In the genomic region with DNA sequence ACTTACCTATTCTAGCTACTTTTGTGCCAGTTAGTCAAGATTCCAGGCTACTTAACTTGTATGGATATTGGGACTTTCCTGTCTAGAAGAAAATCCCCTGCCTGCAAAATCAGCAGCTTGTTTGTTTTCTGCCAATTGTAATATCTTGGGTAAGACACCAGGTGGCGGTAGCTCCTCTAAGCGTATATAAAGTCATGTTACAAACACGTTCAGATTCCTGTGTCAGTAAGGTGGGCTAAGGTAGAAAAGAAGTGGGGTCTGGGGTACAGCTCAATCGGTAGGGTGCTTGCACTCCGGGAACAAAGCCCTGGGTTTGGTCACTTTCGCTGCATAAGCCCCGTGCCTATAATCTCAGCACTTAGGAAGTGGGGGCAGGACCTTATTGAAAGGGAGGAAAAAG, we compare ENCODE assay signal across 8 mouse cellular contexts. TPM values are rescaled to one million over a fixed set of nuclear protein-coding genes. Genes with fewer than 3 reads are reported as not detected.
A peak's percentile ranks its signal among the peaks of the same experiment; 100 is the strongest.
DNase-seq lines count a peak whose midpoint lies in the region; ATAC-seq and TF ChIP-seq lines count a peak whose summit lies in the region.

No protein-coding gene starts in this region.

- H3K4me3 ChIP-seq in forebrain, embryonic 14.5 days (ENCODE audit: low read depth, low read length), result no peak overlapping the region
- H3K4me3 ChIP-seq in forebrain, embryonic 15.5 days, result no peak overlapping the region
- H3K4me3 ChIP-seq in thymus, adult 2 months (ENCODE audit: control insufficient read depth, insufficient read depth, low read length), result no peak overlapping the region
- H3K4me3 ChIP-seq in liver, embryonic 14.5 days (ENCODE audit: insufficient read depth in 1 of 2, low read depth in 2 of 2, low read length in 2 of 2), result no peak overlapping the region

- no peak overlapping the region for H3K9ac ChIP-seq in forebrain, embryonic 14.5 days (ENCODE audit: low read length)
- H3K9ac ChIP-seq in forebrain, embryonic 15.5 days (replicated peaks), result no peak overlapping the region
- no peak overlapping the region for H3K9ac ChIP-seq in liver, embryonic 14.5 days (replicated peaks)

- H3K27ac ChIP-seq in forebrain, embryonic 14.5 days (ENCODE audit: low read depth, low read length), result no peak overlapping the region
- H3K27ac ChIP-seq in forebrain, embryonic 15.5 days (replicated peaks), result no peak overlapping the region
- no peak overlapping the region for H3K27ac ChIP-seq in thymus, adult 2 months (ENCODE audit: control insufficient read depth, insufficient read depth, low read length)
- H3K27ac ChIP-seq in liver, embryonic 14.5 days, result no peak overlapping the region

- no peak for TF ChIP-seq POLR2A in thymus, adult 2 months (IDR thresholded peaks at IDR 0.05; ENCODE audit: control insufficient read depth, extremely low read depth, insufficient read depth, low read length, poor library complexity)

- WGBS in forebrain, embryonic 14.5 days, result 16% methylated on average over 7 of the region's 7 CpGs
- 15% methylated on average over 7 of the region's 7 CpGs for WGBS in forebrain, embryonic 15.5 days
- 19% methylated on average over 7 of the region's 7 CpGs for WGBS in thymus, adult 2 months
- WGBS in liver, embryonic 14.5 days (ENCODE audit: insufficient replicate concordance), result 11% methylated on average over 7 of the region's 7 CpGs

- no peaks in the 10 kb centered on the region for H3K4me1 ChIP-seq in forebrain, embryonic 14.5 days (ENCODE audit: control insufficient read depth, insufficient read depth, low read length)
- H3K4me1 ChIP-seq in forebrain, embryonic 15.5 days, result no peaks in the 10 kb centered on the region
- no peaks in the 10 kb centered on the region for H3K4me1 ChIP-seq in thymus, adult 2 months (replicated peaks; ENCODE audit: control insufficient read depth, insufficient read depth, low read length)
- H3K4me1 ChIP-seq in liver, embryonic 14.5 days (replicated peaks; ENCODE audit: control insufficient read depth in 2 of 2, insufficient read depth in 2 of 2, low read length in 1 of 2), result no peaks in the 10 kb centered on the region

- 0 out of 2 replicates have a peak, but pooled peaks have one; percentile 55 for ATAC-seq in forebrain, embryonic 14.5 days
- ATAC-seq in forebrain, embryonic 15.5 days (replicated peaks), result no peak
- peak; percentile 39; the same call in 1 of the 2 replicates for ATAC-seq in granulocyte monocyte progenitor cell, adult 5-6 weeks (replicated peaks; ENCODE audit: poor library complexity, severe bottlenecking)
- ATAC-seq in liver, embryonic 14.5 days (ENCODE audit: insufficient read depth), result no peak
- ATAC-seq in megakaryocyte-erythroid progenitor cell, adult 5-6 weeks (replicated peaks; ENCODE audit: low FRiP score, low TSS enrichment, poor library complexity, severe bottlenecking), result no peak

- DNase-seq in forebrain, embryonic 14.5 days (ENCODE audit: low spot score), result peak; percentile 72
- peak; percentile 44 for DNase-seq in thymus, adult 2 months
- DNase-seq in thymus, adult 18-20 months, result no peak
- DNase-seq in liver, embryonic 14.5 days (ENCODE audit: low read depth in 3 of 3, low spot score in 3 of 3), result no peak
- peak; percentile 7 for DNase-seq in yolk sac, embryonic 10.5 days (ENCODE audit: low spot score)

- H3K27me3 ChIP-seq in forebrain, embryonic 14.5 days (replicated peaks; ENCODE audit: control insufficient read depth, insufficient read depth, low read length), result no peaks in the 10 kb centered on the region
- H3K27me3 ChIP-seq in forebrain, embryonic 15.5 days, result no peaks in the 10 kb centered on the region
- H3K27me3 ChIP-seq in thymus, adult 2 months (ENCODE audit: control insufficient read depth, insufficient read depth, low read length), result no peaks in the 10 kb centered on the region
- no peaks in the 10 kb centered on the region for H3K27me3 ChIP-seq in liver, embryonic 14.5 days (ENCODE audit: control insufficient read depth, insufficient read depth, low read length)

- no peaks in the 10 kb centered on the region for H3K36me3 ChIP-seq in forebrain, embryonic 14.5 days (ENCODE audit: control insufficient read depth, insufficient read depth, low read length)
- H3K36me3 ChIP-seq in forebrain, embryonic 15.5 days, result no peaks in the 10 kb centered on the region
- no peaks in the 10 kb centered on the region for H3K36me3 ChIP-seq in thymus, adult 2 months (ENCODE audit: control insufficient read depth, insufficient read depth, low read length)
- no peaks in the 10 kb centered on the region for H3K36me3 ChIP-seq in liver, embryonic 14.5 days (replicated peaks; ENCODE audit: control insufficient read depth, insufficient read depth, low read depth)

- H3K4me2 ChIP-seq in forebrain, embryonic 14.5 days (ENCODE audit: low read length), result no peak overlapping the region
- no peak overlapping the region for H3K4me2 ChIP-seq in forebrain, embryonic 15.5 days (replicated peaks)
- no peak overlapping the region for H3K4me2 ChIP-seq in liver, embryonic 14.5 days (ENCODE audit: low read depth)

- no peaks in the 10 kb centered on the region for H3K9me3 ChIP-seq in forebrain, embryonic 14.5 days (replicated peaks; ENCODE audit: control insufficient read depth, low read length)
- H3K9me3 ChIP-seq in forebrain, embryonic 15.5 days, result no peaks in the 10 kb centered on the region
- no peaks in the 10 kb centered on the region for H3K9me3 ChIP-seq in liver, embryonic 14.5 days (ENCODE audit: control insufficient read depth, low read length)

- no peak for TF ChIP-seq CTCF in thymus, adult 2 months (IDR thresholded peaks at IDR 0.05; ENCODE audit: borderline replicate concordance, control insufficient read depth, extremely low read depth, insufficient read depth, low read length, poor library complexity)
- peak; percentile 50 for TF ChIP-seq CTCF in liver, embryonic 14.5 days (IDR thresholded peaks at IDR 0.05; ENCODE audit: low read depth)

- no peak for TF ChIP-seq EP300 in liver, embryonic 14.5 days (IDR thresholded peaks at IDR 0.05; ENCODE audit: low read depth)

RNA-seq across cellular contexts. Expression of gene Zfp365, which starts 50.1 kb away (rescaled TPM):
- 1.2 and 1.8 TPM in 2 replicates for polyA plus RNA-seq in forebrain, embryonic 14.5 days (2014; fragmentation: Nextera tagmentation; extraction: Ambion mirVana)
- polyA plus RNA-seq in forebrain, embryonic 15.5 days (2015; fragmentation: Nextera tagmentation; extraction: Ambion mirVana), result 3.3 and 4.4 TPM in 2 replicates
- polyA plus RNA-seq in thymus, adult 2 months (2012; rRNA removed), result 1.00 and 1.3 TPM in 2 replicates
- not detected in 2 replicates for total RNA-seq in granulocyte monocyte progenitor cell, adult 5-6 weeks (2014; fragmentation: Nextera tagmentation)
- not detected in 2 replicates for total RNA-seq in granulocyte monocyte progenitor cell, adult 5-6 weeks (2017)
- 0.01 and 0.03 TPM in 2 replicates for polyA plus RNA-seq in liver, embryonic 14.5 days (2012; rRNA removed)
- 0.03 TPM in 1 of 2 replicates, not detected in the other for polyA plus RNA-seq in liver, embryonic 14.5 days (2014; fragmentation: Nextera tagmentation; extraction: Ambion mirVana)
- not detected in 2 replicates for total RNA-seq in megakaryocyte-erythroid progenitor cell, adult 5-6 weeks (2014; fragmentation: Nextera tagmentation)
- total RNA-seq in megakaryocyte-erythroid progenitor cell, adult 5-6 weeks (2017), result 0.23 TPM in 1 of 2 replicates, not detected in the other

Comparison
In these comparisons a context has a peak if more than half of its experiments do, and no peak if none do; other contexts are left out.
1. ATAC-seq: peak in forebrain, embryonic 14.5 days (single experiment) and granulocyte monocyte progenitor cell, adult 5-6 weeks (single experiment); none in forebrain, embryonic 15.5 days (single experiment), liver, embryonic 14.5 days (single experiment) and megakaryocyte-erythroid progenitor cell, adult 5-6 weeks (single experiment).
2. DNase-seq: peak in forebrain, embryonic 14.5 days (single experiment), thymus, adult 2 months (single experiment) and yolk sac, embryonic 10.5 days (single experiment); none in thymus, adult 18-20 months (0 of 2) and liver, embryonic 14.5 days (0 of 3).